Mouse (Mus musculus): ENCODE measurements around the gene Rtl10.

DNA sequence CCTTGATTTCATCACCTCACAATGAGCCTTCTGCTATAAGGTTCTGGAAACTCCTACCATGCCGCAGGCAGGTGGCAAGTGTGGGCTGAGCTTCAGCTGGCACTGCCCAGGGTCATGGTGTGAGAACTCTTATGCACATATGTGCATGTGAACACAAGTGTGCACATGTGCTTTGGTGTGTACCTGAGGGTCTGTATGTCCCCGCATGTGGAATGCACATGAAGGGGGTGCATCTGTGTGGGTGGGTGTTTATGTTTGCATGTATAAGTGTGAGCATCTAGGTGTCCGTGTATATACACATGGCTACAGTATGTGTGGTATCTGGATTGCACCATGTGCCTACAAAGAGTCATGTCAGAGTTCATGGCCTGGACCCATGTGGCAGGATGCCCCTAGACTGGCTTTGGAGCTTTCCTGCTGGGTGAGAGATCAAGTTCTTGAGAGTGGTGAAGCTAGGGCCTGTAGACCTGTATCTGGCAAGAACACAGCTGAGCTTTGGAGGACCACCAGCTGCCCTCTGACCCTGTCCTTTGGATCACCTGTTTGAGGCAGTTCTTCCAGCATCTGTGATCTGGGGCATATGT is 38.8 kb downstream of the Rtl10 start:
- TF ChIP-seq CTCF (IDR thresholded peaks at IDR 0.05; ENCODE audit: extremely low read depth, insufficient read length, insufficient replicate concordance, low read depth, low read length): no peak
- no peak for TF ChIP-seq POLR2A (IDR thresholded peaks at IDR 0.05; ENCODE audit: low read depth, low read length)

Measured in small intestine, adult 2 months (tissue).